ENCODE assay signal across 26 mouse cellular contexts in genomic region chr16:70259364-70259763, GRCm38 (mm10). TPM values are rescaled to one million over a fixed set of nuclear protein-coding genes. Genes with fewer than 3 reads are reported as not detected.
DNase-seq lines count a peak whose midpoint lies in the region; ATAC-seq and TF ChIP-seq lines count a peak whose summit lies in the region.
"Had no signal": no experiment of that assay in that cellular context is flagged by ENCODE, and none has a peak within 500 bp of the region (broad histone marks: within the 10 kb centered on the region; RNA-seq: fewer than 3 reads in every experiment).

No protein-coding gene starts in this region.

- H3K4me2 ChIP-seq in heart, embryonic 13.5 days = 0 out of 2 replicates have a peak overlapping the region, but pooled peaks have one; percentile 18
- H3K4me2 ChIP-seq in heart, embryonic 16.5 days (ENCODE audit: low read depth, low read length) = peak overlapping the region; percentile 27; the same call in 1 of the 2 replicates
- H3K4me2 ChIP-seq: forebrain, embryonic 13.5 days; hindbrain, embryonic 12.5 days; hindbrain, embryonic 15.5 days had no signal

- no peak overlapping the region for H3K4me3 ChIP-seq in heart, embryonic 10.5 days
- H3K4me3 ChIP-seq in heart, embryonic 13.5 days = no peak overlapping the region
- H3K4me3 ChIP-seq in heart, embryonic 16.5 days (ENCODE audit: low read length) = no peak overlapping the region
- H3K4me3 ChIP-seq in liver, adult 2 months (ENCODE audit: insufficient read depth, low read depth, low read length) = no peak overlapping the region
- H3K4me3 ChIP-seq: forebrain, embryonic 10.5 days; forebrain, embryonic 13.5 days; hindbrain, embryonic 12.5 days; hindbrain, embryonic 15.5 days had no signal

- WGBS in heart, embryonic 10.5 days = 17% methylated on average over 1 of the region's 1 CpGs
- WGBS in heart, embryonic 13.5 days = 9% methylated on average over 1 of the region's 1 CpGs
- 15% methylated on average over 1 of the region's 1 CpGs for WGBS in heart, embryonic 16.5 days
- WGBS in liver, adult 2 months = 60% methylated on average over 1 of the region's 1 CpGs

- no peak overlapping the region for H3K9ac ChIP-seq in heart, embryonic 13.5 days
- no peak overlapping the region for H3K9ac ChIP-seq in heart, embryonic 16.5 days (ENCODE audit: low read length)
- no peak overlapping the region for H3K9ac ChIP-seq in liver, adult 2 months (ENCODE audit: low read depth, low read length)
- H3K9ac ChIP-seq: forebrain, embryonic 13.5 days; hindbrain, embryonic 12.5 days; hindbrain, embryonic 15.5 days had no signal

- H3K79me2 ChIP-seq in liver, adult 2 months (ENCODE audit: control insufficient read depth, insufficient read depth, low read length) = no peaks in the 10 kb centered on the region

- H3K9me3 ChIP-seq in heart, embryonic 10.5 days = no peaks in the 10 kb centered on the region
- H3K9me3 ChIP-seq in heart, embryonic 13.5 days = no peaks in the 10 kb centered on the region
- H3K9me3 ChIP-seq in heart, embryonic 16.5 days (replicated peaks; ENCODE audit: control insufficient read depth, low read length) = no peaks in the 10 kb centered on the region
- H3K9me3 ChIP-seq: forebrain, embryonic 10.5 days; forebrain, embryonic 13.5 days; G1E; hindbrain, embryonic 12.5 days; hindbrain, embryonic 15.5 days had no signal

- no peak for TF ChIP-seq POLR2A in liver, adult 2 months (IDR thresholded peaks at IDR 0.05; ENCODE audit: extremely low read depth, insufficient read depth, low read length)

- no peaks in the 10 kb centered on the region for H3K36me3 ChIP-seq in heart, embryonic 10.5 days
- H3K36me3 ChIP-seq in heart, embryonic 13.5 days = no peaks in the 10 kb centered on the region
- H3K36me3 ChIP-seq in heart, embryonic 16.5 days (ENCODE audit: control insufficient read depth, insufficient read depth) = no peaks in the 10 kb centered on the region
- no peaks in the 10 kb centered on the region for H3K36me3 ChIP-seq in liver, adult 2 months (ENCODE audit: control insufficient read depth, insufficient read depth, low read length)
- H3K36me3 ChIP-seq: forebrain, embryonic 10.5 days; G1E; hindbrain, embryonic 12.5 days; hindbrain, embryonic 15.5 days had no signal

- H3K27ac ChIP-seq in heart, embryonic 10.5 days = no peak overlapping the region
- H3K27ac ChIP-seq in heart, embryonic 13.5 days (replicated peaks) = peak overlapping the region; percentile 78
- H3K27ac ChIP-seq in heart, embryonic 16.5 days (ENCODE audit: low read length) = peak overlapping the region; percentile 70
- H3K27ac ChIP-seq in liver, adult 2 months (replicated peaks; ENCODE audit: insufficient read depth, low read depth, low read length) = no peak overlapping the region
- H3K27ac ChIP-seq: forebrain, embryonic 10.5 days; forebrain, embryonic 13.5 days; hindbrain, embryonic 12.5 days; hindbrain, embryonic 15.5 days had no signal

- H3K4me1 ChIP-seq in heart, embryonic 10.5 days = peaks cover 4% of the 10 kb centered on the region; the same call in 1 of the 2 replicates
- H3K4me1 ChIP-seq in heart, embryonic 13.5 days = peaks cover 27% of the 10 kb centered on the region
- peaks cover 11% of the 10 kb centered on the region; the same call in 1 of the 2 replicates for H3K4me1 ChIP-seq in heart, embryonic 16.5 days (ENCODE audit: control insufficient read depth, insufficient read depth, low read length)
- peaks cover 10% of the 10 kb centered on the region; the same call in 1 of the 2 replicates for H3K4me1 ChIP-seq in liver, adult 2 months (ENCODE audit: control insufficient read depth, insufficient read depth, low read length)
- H3K4me1 ChIP-seq: forebrain, embryonic 10.5 days; forebrain, embryonic 13.5 days; hindbrain, embryonic 12.5 days; hindbrain, embryonic 15.5 days had no signal

- TF ChIP-seq CTCF in liver, adult 2 months (IDR thresholded peaks at IDR 0.05; ENCODE audit: low read depth, low read length) = no peak

- peak; percentile 76 for DNase-seq in heart, embryonic 10.5 days (ENCODE audit: low spot score)
- no peak for DNase-seq in heart, adult 9 months (ENCODE audit: low spot score in 2 of 2)
- DNase-seq in heart, adult 18-20 months = no peak
- no peak for DNase-seq in heart, postnatal 36 days
- DNase-seq in liver, adult 2 months (ENCODE audit: extremely low read depth, low read depth, low spot score) = peak; percentile 27
- DNase-seq in liver = no peak
- DNase-seq: adrenal gland, postnatal 10 days; adrenal gland, postnatal 36 days; B cell, adult 2 months; cerebellum, adult 18-20 months; cerebellum, adult 9-11 months; cerebellum, postnatal 25 days; gastrocnemius, postnatal 10 days; gastrocnemius, postnatal 36 days; kidney, adult 2 months had no signal

- intact Hi-C loops in heart, postnatal 36 days (cut with DNase I) = no loop called here

- no peaks in the 10 kb centered on the region for H3K27me3 ChIP-seq in heart, embryonic 10.5 days (ENCODE audit: insufficient read depth, poor library complexity, severe bottlenecking)
- no peaks in the 10 kb centered on the region for H3K27me3 ChIP-seq in heart, embryonic 13.5 days (replicated peaks)
- no peaks in the 10 kb centered on the region for H3K27me3 ChIP-seq in heart, embryonic 16.5 days (ENCODE audit: control insufficient read depth, insufficient read depth, low read length)
- H3K27me3 ChIP-seq in liver, adult 2 months (ENCODE audit: control insufficient read depth, insufficient read depth, low read length) = no peaks in the 10 kb centered on the region
- H3K27me3 ChIP-seq: CH12.LX; forebrain, embryonic 13.5 days; hindbrain, embryonic 12.5 days; hindbrain, embryonic 15.5 days had no signal

- peak; percentile 51; the same call in 1 of the 2 replicates for ATAC-seq in heart, embryonic 13.5 days (ENCODE audit: extremely low read depth, insufficient number of reproducible peaks, low FRiP score, low TSS enrichment)
- peak; percentile 94 for ATAC-seq in heart, embryonic 16.5 days (replicated peaks; ENCODE audit: extremely low read depth, insufficient read depth, low FRiP score)
- ATAC-seq: forebrain, embryonic 13.5 days; forebrain, embryonic 16.5 days; intestine, postnatal 0 days; Patski had no signal

RNA-seq across cellular contexts. Expression of gene Gbe1, which starts 54.4 kb away (rescaled TPM):
- polyA plus RNA-seq in heart, embryonic 10.5 days (2016; fragmentation: Nextera tagmentation; extraction: Ambion mirVana) = 24.3 and 44.1 TPM in 2 replicates
- 48.1 and 49.6 TPM in 2 replicates for polyA plus RNA-seq in heart, embryonic 13.5 days (2015; fragmentation: Nextera tagmentation; extraction: Ambion mirVana)
- total RNA-seq in heart, adult 18-20 months (2021) = 10 to 100 TPM; 48.0 to 59.6 TPM
- 79.5 and 81.0 TPM in 2 replicates for polyA plus RNA-seq in heart, embryonic 16.5 days (2015; fragmentation: Nextera tagmentation; extraction: Ambion mirVana)
- total RNA-seq in heart, postnatal 36 days (2021) = 10 to 100 TPM; 44.8 to 46.1 TPM
- total RNA-seq in liver, adult 2 months (2014; rRNA removed) = 98.9 and 174 TPM in 2 replicates
- 66.2 and 68.9 TPM in 2 replicates for polyA plus RNA-seq in liver, adult 2 months (2012; rRNA removed)
- total RNA-seq: CH12.LX had no signal

Comparison
In these comparisons a context has a peak if more than half of its experiments do, and no peak if none do; other contexts are left out.
1. DNase-seq: peak in heart, embryonic 10.5 days (single experiment) and liver, adult 2 months (single experiment); none in heart, adult 9 months (0 of 2), heart, adult 18-20 months (0 of 2), heart, postnatal 36 days (0 of 2) and liver (single experiment).
2. H3K27ac ChIP-seq: peak in heart, embryonic 13.5 days (single experiment) and heart, embryonic 16.5 days (single experiment); none in heart, embryonic 10.5 days (single experiment) and liver, adult 2 months (single experiment).